Mouse (Mus musculus) layer of hippocampus, adult 9-11 months (tissue): ENCODE results near the gene Slc22a16.
"Not testable (repeated sequence)": the region's sequence is repeated elsewhere in the genome, so short reads cannot be mapped to it uniquely, and the experiment has no call there.

Source experiments
- DNase-seq: peaks from one replicate; pipeline ENCODE4 v3.0.0; 2022

The Slc22a16 gene

DNA sequence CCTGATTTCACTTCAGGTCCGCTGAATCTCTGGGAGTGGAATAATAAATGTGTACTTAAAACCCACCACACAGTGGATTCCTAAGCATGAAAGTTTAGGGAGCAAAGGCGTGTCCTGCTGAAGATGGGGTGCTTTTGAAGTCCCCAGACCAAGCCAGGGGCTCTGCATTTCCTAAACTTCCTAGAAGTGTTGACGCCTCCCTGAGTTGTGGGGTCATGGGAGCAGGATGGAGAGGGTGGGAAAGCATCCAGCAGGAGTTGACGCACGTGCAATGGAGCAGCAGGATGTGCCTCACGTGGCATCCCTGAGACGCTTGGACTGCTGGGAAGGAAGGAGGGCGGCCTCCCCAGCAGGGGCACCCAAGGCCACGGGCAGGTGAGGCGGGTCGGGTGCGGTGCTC lies at the start of gene Slc22a16:
Gene Slc22a16 (plus strand): TSS at position 301 of the 400 bp plus-strand sequence.
- no peak for DNase-seq

GRCm38 (mm10) chr10:40521579-40521978 lies 48.6 kb upstream of the Slc22a16 start:
- no peak for DNase-seq

DNA sequence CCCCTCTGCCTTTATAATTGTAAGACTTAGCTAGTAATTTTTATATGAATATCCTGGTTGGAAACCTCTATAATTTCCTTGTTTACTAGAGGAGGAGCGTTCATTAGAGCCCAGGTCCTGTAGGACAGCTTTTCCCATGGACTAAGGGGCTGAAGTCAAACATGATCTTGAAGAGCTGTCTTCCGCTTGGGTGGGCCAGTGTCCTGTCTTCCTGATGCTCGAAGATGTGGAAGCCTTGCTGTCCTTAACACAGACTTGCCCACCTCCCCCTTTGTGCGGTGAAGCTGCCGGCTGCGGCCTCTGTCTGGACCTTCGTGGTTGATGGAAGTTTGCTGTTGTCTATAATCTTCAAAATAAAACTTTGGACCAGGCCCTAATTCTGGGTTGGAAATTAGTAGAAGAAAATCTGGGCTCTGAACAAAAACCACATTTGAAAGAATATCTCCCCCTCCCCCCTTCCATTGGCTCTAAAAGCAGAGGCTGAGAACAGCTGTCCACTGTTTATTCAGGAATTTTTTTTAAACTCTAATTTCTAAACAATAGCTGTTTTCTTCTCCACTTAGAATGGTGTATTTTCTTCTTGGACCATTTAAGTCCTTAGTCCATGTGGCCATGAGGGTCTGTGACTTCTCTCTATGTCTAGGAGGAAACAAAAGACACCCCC lies 46.7 kb upstream of the Slc22a16 start:
- peak; percentile 30 for DNase-seq

DNA sequence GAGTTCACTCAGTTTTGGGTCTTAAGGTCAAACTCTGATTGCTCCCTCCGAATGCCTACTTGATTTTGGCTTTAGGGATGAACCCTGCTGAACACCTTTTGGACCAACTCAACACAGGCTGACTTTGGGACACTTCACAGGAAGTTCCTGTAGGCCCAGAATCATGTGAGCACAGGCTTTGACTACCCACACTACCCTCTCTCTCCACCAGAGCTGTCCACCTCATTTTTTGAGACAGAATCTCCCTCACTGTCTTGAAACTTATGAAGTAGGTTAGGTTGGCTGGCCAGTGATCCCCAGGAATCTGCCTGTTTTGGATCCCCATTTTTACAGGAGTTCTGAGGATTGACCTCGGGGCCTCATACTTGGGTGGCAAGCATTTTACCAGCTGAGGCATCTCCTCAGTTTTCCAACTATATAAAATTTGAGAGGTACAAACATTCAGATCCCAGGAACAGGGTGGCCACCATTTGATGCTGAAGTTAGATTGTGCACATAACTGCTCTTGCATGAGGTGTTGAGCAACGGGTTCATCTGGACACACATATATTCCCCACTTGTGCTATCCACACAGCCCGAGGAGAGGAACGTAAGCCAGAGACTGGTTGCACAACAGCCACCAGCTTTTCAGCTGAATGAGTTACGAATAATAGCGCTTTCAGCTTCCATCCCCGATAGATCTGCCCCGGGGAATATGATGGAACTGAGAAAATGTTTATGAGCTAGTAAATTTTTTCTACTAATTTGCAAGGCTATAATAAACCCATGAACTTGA lies 45.9 kb upstream of the Slc22a16 start:
- peak; percentile 33 for DNase-seq

GRCm38 (mm10) chr10:40524991-40525390 lies 45.1 kb upstream of the Slc22a16 start:
- peak; percentile 57 for DNase-seq

DNA sequence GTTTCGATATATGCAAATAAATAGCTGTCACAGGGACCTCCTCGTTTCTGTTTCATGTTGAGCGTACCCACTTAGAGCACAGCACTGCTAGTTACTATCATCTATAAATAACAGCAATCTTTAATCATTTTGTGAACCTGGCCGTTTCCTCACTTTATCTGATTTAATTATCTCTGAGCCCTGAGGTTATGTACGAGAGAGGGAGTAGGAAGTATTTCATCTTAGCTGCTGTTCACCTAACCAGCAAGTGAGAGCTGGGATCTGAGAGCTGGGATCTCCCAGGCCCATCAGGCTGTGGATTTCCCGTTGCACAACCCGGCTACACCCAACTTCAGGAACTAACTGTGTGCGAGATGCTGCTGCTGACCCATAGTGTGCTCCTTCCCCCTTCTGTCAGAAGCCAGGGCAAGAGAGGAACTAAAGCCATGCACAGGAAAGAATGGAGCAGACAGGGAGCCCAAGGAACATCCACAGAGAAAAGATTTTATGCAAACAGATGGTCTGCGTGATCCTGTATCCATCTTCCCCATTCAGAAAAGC lies 44.5 kb upstream of the Slc22a16 start:
- peak; percentile 35 for DNase-seq

GRCm38 (mm10) chr10:40526301-40526761 lies 43.8 kb upstream of the Slc22a16 start:
- no peak for DNase-seq

GRCm38 (mm10) chr10:40526986-40527385 lies 43.1 kb upstream of the Slc22a16 start:
- no peak for DNase-seq

DNA sequence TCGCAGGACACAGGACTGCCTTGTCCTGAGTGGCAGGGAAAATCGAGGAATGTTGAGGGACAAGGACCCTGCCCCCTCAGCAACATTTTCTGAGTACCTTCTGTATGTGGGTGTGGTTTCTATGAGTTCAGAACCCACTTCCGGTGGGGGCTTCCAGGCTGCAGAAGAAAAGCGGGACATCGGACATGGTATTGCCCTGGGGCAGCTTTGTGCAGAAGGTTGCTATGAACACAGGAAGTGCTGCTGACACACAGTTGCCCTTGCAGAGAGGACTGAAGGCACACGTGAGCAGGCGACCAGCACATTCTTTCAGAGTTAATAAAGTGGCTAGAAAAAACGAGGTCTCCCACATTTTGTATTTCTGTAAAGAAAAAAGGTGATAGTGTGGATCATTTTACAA lies 42.6 kb upstream of the Slc22a16 start:
- DNase-seq = no peak

GRCm38 (mm10) chr10:40528668-40529067 lies 41.5 kb upstream of the Slc22a16 start:
- DNase-seq = no peak

DNA sequence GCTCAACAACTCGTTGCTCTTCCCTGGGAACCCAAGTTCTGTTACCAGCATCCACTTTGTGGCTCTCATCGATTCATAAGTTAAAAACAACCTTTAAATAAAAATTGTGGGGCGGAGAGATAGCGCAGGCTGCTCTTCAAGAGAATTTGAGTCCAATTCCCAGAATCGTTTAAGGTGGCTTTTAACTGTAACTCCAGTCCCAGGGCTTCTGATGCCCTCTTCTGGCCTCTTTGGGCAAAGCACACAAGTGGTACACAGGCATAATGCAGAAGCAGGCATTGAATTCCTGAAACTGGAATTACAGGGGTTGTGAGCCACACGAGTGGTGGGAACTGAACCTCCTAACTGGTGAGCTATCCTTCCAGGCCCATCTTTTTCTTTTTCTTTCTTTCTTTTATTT lies 40.5 kb upstream of the Slc22a16 start:
- DNase-seq = peak; percentile 39

- no peak for DNase-seq
Observed at GRCm38 (mm10) chr10:40530661-40531060, 39.5 kb upstream of the Slc22a16 start.

- DNase-seq = not testable (repeated sequence)
Observed at GRCm38 (mm10) chr10:40532586-40532985, 37.5 kb upstream of the Slc22a16 start.

DNA sequence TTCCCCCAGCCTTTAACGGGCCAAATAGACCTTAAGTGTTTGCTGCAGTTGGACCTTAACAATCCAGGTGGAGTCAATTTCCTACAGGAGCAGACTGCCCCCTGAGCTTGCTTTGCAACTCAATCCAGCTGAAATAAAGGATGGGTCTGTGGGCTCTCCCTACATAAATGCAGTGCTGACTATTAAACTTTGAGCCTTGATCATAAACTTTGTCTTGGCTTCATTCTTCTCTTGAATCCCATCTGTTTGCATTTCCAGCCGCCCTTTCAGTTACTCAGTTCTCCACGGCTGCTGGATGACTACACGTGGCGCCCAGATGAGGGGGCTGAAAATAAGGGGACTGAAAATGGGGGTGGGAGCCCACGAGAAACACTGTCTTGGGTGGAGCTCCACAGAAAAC lies 28.8 kb upstream of the Slc22a16 start:
- no peak for DNase-seq

DNA sequence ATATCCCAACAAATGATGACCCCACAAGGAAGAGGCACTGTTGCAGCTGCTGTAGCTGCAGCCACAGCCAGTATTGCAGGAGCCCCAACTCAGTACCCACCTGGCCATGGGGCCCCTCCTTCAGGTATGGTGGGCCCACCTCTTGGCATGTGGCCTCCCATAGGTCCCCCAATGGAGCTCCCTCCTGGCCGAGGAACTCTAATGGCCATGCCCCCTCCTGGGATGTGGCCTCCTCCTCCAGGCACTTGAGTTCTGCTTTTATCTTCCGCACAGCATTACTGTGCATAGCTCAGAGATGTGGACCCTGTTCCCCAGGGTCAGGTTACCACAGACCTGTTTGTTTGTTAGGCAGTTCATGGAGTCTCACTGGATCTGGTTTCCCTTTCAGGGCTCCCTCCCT lies 20.8 kb upstream of the Slc22a16 start:
- DNase-seq = no peak

DNA sequence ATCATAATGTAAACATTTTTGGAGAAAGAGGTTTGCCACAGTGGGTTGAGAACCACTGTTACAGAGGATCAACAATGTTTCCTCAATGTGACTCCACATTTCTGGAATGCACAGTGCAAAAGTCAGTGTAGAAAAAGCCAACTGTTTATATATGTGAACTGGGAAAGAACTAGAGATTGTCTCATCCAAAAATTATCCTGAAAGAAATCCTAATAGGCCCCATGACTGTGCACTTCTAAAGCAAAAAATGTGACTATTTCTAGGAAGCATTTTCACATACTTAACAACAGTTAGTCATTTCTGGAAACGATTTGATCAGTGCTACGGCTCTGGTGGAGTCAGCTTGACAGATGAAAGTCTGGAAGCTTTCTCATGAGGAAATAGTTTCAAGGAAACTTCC lies 18.3 kb upstream of the Slc22a16 start:
- DNase-seq = no peak

- DNase-seq = not testable (repeated sequence)
Observed at GRCm38 (mm10) chr10:40565695-40566094, 4.4 kb upstream of the Slc22a16 start.

- DNase-seq = no peak
Observed at GRCm38 (mm10) chr10:40575912-40576634, 5.9 kb downstream of the Slc22a16 start.

DNA sequence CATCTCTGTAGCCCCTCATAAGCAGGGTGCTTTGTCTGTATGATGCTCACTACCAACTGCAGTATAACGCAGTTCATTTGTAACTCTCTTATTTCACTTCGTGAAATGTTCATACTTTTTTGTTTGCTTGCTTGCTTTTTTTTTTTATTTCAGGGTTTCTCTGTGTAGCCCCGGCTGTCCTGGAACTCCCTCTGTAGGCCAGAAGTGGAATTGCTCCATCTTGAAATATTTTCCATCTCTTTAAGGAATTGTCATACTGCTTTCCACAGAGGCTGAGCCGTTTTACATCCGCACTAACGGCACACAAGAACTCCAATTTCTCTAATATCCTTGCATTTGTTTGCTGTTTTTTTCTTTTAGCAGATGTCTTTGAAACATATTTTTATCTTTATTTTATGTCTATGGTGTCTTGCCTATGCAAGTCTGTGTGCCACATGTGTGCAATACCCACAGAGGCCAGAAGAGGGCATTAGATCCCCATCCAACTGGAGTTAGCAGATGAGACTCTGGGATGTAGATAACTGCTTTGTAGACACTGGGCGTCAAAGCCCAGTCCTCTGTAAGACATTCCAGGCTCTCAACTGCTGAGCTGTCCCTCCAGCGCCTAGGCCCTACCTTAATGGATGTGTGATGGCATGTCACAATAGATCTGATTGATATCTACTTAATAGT lies 13.6 kb downstream of the Slc22a16 start:
- no peak for DNase-seq

GRCm38 (mm10) chr10:40592186-40592585 lies 22.1 kb downstream of the Slc22a16 start:
- peak; percentile 83 for DNase-seq

GRCm38 (mm10) chr10:40597177-40597576 lies 27.0 kb downstream of the Slc22a16 start:
- peak; percentile 13 for DNase-seq

DNA sequence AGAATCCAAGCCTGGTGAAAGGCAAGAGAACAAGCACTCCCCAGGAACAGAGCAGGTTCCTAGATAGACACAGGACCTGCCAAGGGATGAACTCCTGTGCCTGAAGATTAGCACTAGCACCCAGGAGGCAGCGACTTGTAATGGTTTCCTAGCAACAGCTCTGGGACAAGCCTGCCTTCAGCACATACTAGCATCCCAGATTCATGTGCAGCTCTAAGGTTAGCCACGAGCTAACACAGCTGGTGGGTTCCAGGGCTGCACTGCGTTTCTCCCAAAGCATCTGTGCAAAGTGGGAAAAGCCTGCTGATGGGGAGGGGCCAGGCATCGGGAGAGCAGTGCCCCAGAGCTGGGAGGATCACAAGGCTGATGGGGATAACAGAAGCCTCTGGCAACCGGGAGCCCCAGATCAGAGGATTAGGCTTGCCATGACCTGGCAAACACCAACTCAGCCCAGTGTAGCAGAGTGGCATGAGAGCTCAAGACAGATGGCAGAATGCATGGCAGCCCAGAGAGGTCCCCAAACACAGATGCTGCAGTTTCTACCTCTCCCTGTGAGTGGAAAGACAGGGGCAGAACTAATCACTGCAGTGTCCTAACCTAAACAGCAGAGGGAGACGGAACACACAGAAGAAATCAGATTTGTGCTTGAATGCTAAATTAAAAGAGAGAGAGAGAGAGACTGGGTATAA lies 34.7 kb downstream of the Slc22a16 start:
- DNase-seq = no peak
